Mouse (Mus musculus) embryo, embryonic 9.5 days (tissue): ENCODE data around the gene Acsbg2.
A peak's percentile ranks its signal among the peaks of the same experiment; 100 is the strongest.

ENCODE experiments used
- DNase-seq: peaks from one replicate; pipeline ENCODE4 v3.0.0-alpha.2; 2017; ENCODE audit errors: extremely low spot score

Gene Acsbg2

GRCm38 (mm10) chr17:56822380-56822779, 51.9 kb downstream of the Acsbg2 start:
- DNase-seq: no peak

DNA sequence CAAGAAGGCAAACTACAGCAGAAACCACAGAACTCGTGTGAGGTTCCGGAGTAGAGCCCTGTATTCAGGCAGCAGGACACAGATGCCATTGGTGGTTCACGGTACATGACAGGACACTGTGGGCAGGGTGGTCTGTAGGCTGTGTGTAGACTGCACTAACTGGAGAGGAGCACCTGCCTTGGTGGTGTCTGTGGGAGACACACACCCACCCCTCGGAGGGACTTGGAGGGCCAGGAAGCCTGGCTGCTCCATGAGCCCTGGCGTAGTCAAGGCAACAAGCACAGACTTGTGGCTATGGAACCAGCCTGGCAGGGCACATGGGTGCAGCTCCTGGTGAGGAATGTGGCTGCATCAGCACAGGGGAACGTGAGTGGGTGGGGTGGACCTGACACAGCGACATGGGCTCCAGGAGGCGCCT, 54.5 kb downstream of the Acsbg2 start:
- no peak for DNase-seq

GRCm38 (mm10) chr17:56819032-56819545, 55.2 kb downstream of the Acsbg2 start:
- DNase-seq: no peak

GRCm38 (mm10) chr17:56818067-56818636, 56.1 kb downstream of the Acsbg2 start:
- DNase-seq: no peak

DNA sequence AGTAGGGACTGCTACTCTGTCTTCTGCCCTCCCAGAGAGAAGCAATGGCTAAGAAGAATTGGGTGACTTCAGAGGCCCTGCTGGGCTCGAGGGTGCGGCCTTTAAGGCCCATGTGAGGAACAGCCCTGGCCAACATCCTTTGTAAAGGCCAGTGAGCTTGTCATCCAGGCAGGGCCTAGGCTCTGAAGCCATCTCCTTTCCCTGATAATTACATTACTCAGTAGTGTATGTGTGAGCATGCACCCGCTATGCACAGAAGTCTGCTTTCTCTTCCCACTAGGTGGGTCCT, 59.2 kb downstream of the Acsbg2 start:
- DNase-seq: no peak

- DNase-seq: peak; percentile 86
Observed at GRCm38 (mm10) chr17:56814316-56815056, 59.8 kb downstream of the Acsbg2 start.

DNA sequence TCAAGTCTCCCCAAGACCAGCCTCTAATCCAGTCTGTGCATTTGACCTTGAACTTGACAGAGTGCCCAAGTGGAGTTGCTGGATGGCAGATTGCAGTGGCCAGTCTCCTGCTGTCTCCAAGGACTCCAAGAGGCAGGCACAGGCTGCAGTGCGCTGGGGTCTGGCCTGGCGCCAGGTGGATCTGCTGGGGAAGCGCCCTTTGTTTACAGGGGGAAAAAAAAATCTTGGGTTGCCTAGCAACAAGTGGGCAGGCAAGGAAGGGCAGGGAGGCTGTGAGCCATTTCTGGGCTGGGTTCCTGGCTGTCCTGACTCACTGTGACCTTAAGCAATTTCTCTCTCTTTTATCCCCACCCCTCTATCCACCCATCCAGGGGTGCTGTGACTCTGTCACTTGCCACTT, 64.0 kb downstream of the Acsbg2 start:
- peak; percentile 49 for DNase-seq

- peak; percentile 79 for DNase-seq
Observed at GRCm38 (mm10) chr17:56808518-56808917, 65.7 kb downstream of the Acsbg2 start.

GRCm38 (mm10) chr17:56805784-56806183, 68.5 kb downstream of the Acsbg2 start:
- DNase-seq: no peak

DNA sequence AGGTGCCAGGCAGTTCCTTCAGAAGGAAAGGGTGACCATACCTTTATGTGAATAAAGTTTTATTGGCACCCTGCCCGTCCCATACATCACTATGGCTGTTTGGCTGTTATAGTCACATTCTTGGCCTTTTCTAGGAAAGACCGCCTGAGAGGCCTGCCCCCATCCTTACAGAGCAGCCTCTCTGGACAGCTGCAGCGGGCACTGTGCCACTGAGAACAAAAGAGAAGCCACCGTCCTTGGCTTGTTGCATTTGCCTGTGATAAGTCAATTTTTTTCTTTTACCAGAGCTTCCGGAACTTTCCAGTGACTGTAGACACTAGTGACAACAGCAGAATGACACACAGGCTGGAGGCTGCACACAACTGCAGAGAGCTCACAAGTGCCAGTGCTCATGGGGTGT, 69.3 kb downstream of the Acsbg2 start:
- DNase-seq: no peak

GRCm38 (mm10) chr17:56802065-56802464, 72.2 kb downstream of the Acsbg2 start:
- no peak for DNase-seq

DNA sequence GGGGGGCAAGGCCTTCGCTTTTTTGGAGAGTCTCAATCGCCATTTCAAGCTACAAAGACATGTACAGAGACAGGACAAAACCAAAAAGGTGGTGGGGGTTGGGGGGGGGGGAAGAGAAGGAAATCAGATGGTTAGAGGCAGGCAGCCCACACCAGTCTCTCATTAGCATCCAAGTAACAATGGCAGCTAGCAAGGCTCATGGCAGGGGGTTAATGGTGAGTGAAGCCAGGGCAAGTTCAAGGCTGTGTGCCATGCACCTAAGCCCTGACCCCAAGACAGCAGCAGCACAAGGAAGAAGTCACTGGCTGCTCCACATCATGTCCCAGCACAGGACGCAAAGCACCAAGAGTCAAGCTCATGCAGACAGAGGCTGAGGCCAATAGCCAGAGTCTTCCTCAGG, 75.0 kb downstream of the Acsbg2 start:
- DNase-seq: no peak

DNA sequence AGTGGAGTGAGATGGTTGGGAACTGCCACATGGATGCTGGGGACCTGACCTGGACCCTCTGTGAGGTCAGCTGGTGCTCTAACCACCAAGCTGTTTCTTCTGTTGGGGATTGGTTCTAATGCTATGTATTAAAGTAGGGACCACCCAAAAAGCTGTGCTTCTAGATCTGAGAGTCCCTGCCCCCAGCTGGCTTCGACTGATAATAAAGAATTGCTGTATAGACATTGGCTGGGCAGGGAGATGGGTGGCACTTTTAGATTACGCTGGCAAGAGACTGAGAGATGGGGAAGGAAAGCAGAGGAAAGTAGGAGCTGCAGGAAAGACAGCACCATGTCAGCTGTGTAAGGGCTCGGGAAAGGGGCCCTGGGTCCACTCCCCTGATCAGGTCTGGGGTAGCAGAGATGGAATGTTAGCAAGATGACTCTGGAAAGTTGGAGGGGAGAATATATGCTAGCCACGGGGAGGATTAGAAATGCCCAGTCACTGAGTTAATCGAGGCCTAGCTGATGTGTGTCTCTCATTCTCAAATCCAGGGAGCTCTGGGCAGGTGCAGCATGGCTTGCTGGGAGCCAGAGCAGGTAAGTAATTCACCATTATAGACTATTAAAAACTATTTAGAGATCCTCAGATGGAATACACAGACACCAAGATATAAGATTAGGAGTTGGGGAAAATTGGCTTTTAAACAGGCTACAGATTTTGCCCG, 80.5 kb downstream of the Acsbg2 start:
- DNase-seq: no peak
